Mouse (Mus musculus) testis, adult 2 months (tissue): ENCODE results near the gene Tekt1.

ENCODE experiments used
- CTCF ChIP-seq: fragments of 200-500 bp; IDR thresholded peaks from 2 replicates; pipeline ENCODE4 v1.5.1; 2012; ENCODE audit warnings: low read depth, mild to moderate bottlenecking, inconsistent platforms, low read length, moderate library complexity; ENCODE audit not compliant: control insufficient read depth, insufficient read depth, insufficient replicate concordance
- POLR2A ChIP-seq: fragments of 200-500 bp; IDR thresholded peaks from 2 replicates; pipeline ENCODE4 v1.6.1; 2012; ENCODE audit warnings: low read depth, mild to moderate bottlenecking, inconsistent platforms, low read length, moderate library complexity; ENCODE audit not compliant: control insufficient read depth

DNA sequence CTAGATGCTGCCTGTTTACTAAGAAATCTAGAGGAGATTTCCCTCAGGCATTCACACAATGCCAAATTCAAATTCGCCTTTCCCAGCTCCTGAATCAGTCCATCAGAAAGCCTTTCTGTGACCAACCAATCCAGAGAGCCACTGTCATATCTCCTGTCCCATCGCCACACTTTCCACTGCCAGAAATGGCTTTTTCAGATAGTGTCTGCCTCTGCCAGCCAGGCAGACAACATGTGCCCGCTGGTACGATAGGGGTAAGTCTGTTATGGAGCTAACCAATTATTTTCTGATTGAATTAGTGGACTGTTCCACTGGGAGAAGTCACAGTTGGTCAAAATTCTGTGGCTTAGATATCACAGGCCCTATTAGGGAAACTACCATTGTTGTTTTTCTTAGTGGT, 27.6 kb downstream of the Tekt1 start:
- TF ChIP-seq CTCF (no peak), POLR2A (no peak)
